Mouse (Mus musculus) left cerebral cortex, postnatal 4 days (tissue): ENCODE measurements at regions not wholly inside any gene's neighbourhood (a gene's known extent, or its start where the extent isn't known, plus 50 kb on each side); places are given as distances from the start of the nearest gene placed in this dataset.

Experiments used
- DNase-seq: peaks from one replicate; pipeline ENCODE4 v3.0.0-alpha.2; 2022
- intact Hi-C: fragments of 180-260 bp; cut with DNase I; formaldehyde crosslinking; loops from one replicate; pipeline ENCODE4 v1.15.1; 2025

- intact Hi-C loops, result no loop called here
- DNase-seq, result no peak
These were observed 132.4 kb downstream of the Npr3 start for GRCm38 (mm10) chr15:11774717-11775116.

DNA sequence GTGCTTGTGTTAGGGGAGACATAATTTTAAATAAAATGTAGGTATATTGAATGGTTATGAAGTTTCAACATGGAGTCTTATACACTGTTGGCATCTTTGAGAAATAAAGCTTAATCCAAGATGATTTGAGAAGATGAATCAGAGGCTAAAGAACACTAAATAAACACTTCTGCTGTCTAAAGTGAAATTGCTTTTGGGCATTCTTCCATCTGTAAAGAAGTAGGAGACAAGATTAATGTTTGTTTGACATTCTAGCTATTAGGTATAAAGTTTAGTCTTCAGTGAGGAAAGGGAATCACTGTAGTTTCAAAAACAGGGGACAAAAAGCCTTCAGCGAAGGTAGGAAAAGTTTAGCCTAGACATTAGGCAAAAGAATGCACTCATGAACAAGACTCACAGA is 136.5 kb downstream of the Npr3 start:
- no peak for DNase-seq

DNA sequence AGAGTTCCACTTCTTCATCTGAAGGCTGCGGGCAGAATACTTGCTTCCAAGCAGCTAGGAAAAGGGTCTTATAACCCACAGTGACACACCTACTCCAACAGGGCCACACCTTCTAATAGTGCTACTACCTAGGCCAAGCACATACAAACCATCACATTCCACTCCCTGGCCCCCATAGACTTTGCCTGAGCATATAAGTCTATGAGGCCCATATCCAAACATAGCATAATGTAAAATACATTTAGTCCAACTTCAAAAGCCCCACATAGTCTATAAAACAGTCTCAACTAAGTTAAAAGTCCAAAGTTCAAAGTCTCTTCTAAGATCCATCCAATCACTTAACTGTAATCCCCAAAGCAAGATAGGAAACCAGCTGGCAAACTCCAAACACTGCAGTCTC is 149.1 kb downstream of the Npr3 start:
- DNase-seq, result no peak
- intact Hi-C loops, result no loop called here

More for the DNA sequence above, 136.5 kb downstream of the Npr3 start:
- intact Hi-C loops, result no loop called here

GRCm38 (mm10) chr15:11756786-11757185 is 150.3 kb downstream of the Npr3 start:
- DNase-seq, result no peak
- intact Hi-C loops, result no loop called here

DNA sequence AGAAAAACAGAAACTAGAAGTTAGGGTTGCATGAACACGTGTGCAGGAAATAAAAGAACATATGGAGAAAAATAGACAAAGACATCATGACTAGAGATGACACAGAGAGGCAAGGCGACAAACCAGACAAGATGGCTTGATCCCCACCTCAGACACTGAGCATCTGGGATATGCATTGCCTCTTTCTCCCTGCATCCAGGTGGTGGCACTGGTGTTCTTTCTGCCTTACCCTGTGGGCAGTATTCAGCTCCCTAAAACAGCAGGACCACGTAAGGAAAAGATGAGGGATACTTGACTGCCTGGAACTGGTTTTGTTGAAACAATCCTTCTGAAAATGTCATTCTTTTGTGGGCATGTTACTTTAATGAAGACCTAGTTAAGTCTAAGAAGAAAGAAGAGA is 153.9 kb downstream of the Npr3 start:
- peak; percentile 54 for DNase-seq
- intact Hi-C loops, result loop anchor here (2.0 to 5.0 kb wide), 2 partner anchors 154 to 216 kb away; partner anchors contain the start of gene Npr3

DNA sequence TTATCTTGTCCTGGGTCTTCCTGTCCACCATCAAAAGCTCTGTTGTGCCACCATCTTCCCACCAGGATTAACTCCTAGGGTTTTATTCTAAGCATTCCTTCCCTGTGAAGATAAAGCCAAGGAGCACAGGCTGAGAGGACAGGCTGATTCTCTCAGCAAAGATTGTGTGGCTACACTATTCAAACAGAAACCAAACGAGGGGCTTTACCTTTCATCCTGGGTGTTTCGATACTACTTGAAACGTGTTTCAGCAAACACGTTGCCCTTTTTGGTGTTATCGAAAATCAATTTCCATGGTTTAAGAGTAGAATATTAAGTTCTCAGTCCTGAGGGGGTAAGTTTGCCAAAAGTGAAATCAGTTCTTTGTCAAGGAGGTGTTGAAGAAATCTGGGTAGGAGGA is 156.2 kb downstream of the Npr3 start:
- intact Hi-C loops, result loop anchor here (5.0 kb wide), 1 partner anchor 156 kb away; the partner anchor contains the start of gene Npr3

GRCm38 (mm10) chr15:11749509-11749908 is 157.6 kb downstream of the Npr3 start:
- DNase-seq, result no peak
- intact Hi-C loops, result no loop called here

More for the DNA sequence above, 156.2 kb downstream of the Npr3 start:
- no peak for DNase-seq

GRCm38 (mm10) chr15:11748306-11748705 is 158.8 kb downstream of the Npr3 start:
- intact Hi-C loops, result no loop called here
- DNase-seq, result no peak

DNA sequence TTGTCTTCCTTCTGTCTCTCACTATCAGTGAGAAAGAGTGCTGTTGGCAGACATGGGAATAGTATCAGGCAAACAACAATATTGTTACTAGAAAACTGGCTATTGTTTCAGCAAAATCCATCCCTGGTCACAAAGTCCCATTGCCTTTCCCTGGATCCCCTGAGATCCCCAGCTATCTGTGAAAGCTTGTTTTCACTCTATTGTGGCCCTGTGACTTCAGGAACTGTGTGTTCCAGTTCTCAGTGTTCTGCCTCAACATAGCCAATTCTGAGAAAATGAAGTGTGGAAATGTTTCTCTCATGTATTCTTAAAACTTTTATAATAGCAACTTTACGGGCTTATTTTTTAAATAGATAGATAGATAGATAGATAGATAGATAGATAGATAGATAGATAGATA is 160.3 kb downstream of the Npr3 start:
- no peak for DNase-seq
- intact Hi-C loops, result no loop called here

DNA sequence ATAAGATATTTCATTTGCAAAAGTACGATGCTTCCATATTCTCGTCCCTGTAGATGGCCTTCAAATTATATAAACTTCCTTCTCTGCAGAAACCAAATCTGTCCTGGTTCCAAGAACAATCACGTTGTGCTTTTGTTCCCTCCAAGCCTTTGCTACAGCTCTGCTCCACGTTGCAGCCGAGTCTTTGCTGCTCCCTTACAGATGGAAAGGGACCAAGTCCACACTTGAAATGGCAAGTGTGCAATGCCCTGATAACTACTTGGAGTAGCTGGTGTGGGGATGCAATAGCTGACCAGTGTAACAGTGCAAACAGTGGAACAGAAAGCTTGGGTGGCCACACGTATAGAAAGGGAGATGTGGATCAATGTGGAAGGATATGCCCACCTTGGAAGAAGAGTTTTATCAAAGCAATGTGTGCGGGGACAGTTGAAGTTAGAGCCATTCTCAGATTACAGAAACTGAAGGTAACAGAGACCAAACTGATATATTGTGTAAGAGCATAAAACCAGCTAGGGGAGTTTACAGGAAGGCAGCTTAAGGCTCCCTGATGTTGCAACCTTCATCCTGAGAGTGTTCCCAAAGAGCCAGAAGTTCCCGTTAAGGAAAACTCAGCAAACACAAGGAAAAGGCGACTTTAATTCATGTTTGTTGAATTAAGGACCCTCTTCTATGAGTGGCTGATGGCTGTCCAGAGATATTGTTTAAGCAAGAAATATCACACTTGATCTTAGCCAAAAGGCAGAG is 161.3 kb downstream of the Npr3 start:
- DNase-seq, result no peak
- intact Hi-C loops, result no loop called here

- DNase-seq, result no peak
- intact Hi-C loops, result no loop called here
These were observed 162.2 kb downstream of the Npr3 start for GRCm38 (mm10) chr15:11744903-11745302.

DNA sequence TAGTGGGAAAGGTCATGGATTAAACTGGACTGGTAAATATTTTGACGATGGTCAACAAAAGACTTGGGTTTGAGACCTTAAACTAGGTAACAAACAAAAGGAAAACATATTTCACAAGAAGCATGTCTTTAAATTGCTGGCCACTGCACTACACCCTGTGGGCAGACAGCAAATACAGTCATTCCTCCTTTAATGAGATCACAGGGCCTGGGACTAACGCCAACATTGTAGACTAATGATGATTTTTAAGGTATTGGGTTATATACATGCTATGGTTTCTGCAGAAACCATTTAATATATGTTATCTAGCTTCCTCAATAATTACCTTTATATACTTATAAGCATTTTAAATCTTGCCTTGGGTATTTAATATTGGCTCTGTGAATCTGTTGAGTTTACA is 162.8 kb downstream of the Npr3 start:
- intact Hi-C loops, result no loop called here
- no peak for DNase-seq

- intact Hi-C loops, result no loop called here
These were observed 164.3 kb downstream of the Npr3 start for GRCm38 (mm10) chr15:11742820-11743219.

DNA sequence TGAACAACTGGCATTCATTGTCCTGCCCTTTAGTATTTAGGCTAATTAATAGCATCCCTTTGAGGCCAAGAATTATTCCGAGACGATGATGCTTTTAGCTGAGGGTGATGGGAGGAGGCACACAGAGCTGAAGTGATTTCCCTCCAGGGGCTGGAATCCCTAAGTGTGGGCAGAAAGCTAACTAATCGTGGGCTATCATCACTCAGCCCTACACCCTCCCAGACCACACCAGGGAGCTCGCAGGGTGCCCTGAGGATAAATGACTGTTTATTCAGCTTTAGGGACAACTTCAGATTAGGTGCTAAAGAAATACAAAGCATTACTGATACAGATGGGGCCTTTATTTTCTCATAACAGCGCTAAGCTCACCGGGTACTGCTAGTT is 164.7 kb downstream of the Npr3 start:
- intact Hi-C loops, result no loop called here
- no peak for DNase-seq

More at GRCm38 (mm10) chr15:11742820-11743219, 164.3 kb downstream of the Npr3 start:
- DNase-seq, result no peak

DNA sequence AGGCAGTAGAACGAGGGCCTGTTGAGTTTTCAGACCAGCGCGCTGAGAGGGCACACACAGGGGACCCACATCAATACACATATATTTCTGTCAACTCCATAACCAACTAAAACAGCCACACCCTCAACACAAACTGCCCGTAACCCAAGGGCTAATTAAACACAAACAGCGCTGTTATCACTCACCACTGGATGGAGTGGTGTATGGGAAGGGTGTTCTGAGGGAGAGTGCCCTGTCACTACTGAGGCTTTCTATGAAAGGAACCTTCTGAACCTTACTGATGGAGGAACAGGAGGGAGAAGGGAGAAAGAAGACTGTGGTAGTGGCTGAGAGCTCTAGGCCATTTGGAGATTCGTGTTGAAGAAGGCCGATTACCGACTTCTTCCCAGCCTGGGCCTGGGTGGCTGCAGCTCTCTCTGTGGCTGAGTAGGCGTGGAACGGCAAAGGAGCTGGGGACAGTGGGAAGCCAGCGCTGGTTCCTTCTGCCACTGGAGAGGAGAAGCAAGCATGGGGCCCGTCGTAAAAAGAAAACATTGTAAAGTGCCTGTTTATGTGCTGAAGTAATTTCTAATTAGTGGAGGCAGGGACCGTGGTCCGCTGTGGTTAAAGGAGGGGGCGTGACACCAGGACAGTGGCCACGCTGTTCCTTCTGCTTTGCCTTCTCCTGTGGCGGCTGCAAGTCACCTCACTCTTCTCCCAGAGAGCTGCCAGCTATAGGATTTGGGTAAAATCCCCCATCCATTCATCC is 165.3 kb downstream of the Npr3 start:
- intact Hi-C loops, result no loop called here
- DNase-seq, result no peak

- DNase-seq, result no peak
- intact Hi-C loops, result no loop called here
These were observed 169.6 kb downstream of the Npr3 start for GRCm38 (mm10) chr15:11737436-11738000.

DNA sequence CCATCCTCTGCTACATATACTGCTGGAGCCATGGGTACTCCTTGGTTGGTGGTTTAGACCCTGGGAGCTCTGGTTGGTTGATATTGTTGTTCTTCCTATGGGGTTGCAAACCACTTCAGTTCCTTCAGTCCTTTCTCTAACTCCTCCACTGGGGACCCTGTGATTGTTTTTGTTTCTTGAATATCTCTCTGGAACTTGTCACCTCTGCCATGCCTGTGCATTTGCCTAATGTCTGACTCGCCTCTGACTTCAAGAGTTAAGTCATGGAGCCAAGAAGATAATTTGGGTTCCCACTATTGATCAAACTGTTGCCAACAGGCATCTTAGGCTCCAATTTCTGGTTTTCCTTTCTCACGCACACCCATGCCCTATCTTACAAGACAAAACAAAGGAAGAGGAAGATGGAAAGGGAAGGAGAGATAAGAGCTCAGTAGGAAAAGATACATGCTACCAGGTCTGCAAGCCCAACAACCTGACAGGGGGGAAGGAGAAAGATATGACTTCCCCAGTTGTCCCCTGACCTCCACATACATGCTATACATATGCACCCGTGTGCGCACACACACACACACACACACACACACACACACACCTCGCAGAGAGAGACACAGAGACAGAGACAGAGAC is 172.3 kb downstream of the Npr3 start:
- DNase-seq, result no peak
- intact Hi-C loops, result no loop called here

GRCm38 (mm10) chr15:11729381-11729780 is 177.7 kb downstream of the Npr3 start:
- no peak for DNase-seq
- intact Hi-C loops, result no loop called here

- intact Hi-C loops, result no loop called here
- no peak for DNase-seq
These were observed 181.2 kb downstream of the Npr3 start for GRCm38 (mm10) chr15:11725620-11726530.

- no peak for DNase-seq
- intact Hi-C loops, result no loop called here
These were observed 186.4 kb downstream of the Npr3 start for GRCm38 (mm10) chr15:11720645-11721044.
